Comparison of ENCODE assay signal across 9 mouse cellular contexts in the genomic region with DNA sequence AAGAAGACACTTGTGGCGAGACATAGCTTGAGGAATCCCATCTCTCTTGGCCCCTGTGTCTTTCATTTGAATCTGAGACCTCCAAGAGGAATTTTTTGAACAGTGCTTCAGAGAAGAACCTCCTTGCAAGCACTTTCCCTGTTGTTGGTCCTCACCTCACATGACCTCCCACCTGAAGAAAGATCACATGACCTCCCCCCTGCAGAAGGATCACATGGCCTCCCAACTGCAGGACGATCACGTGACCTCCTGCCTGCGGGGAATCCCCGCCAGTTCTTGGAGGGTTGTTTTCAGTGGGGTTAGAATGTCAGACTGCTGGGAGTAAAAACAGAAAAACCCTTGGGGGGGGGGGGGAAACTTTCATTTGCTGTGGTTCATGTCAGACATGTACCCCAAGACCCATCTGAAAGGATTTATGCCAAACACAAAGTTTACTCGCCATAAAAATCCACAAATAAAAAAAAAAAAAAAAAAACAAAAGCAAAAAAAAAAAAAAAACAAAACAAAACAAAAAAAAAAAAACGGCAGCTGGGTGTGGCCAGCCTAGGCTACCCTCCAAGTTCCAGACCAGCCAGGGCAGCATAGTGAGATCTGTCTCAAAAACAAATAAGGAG.
DNase-seq lines count a peak whose midpoint lies in the region; ATAC-seq lines count a peak whose summit lies in the region.
"Had no signal": no experiment of that assay in that cellular context is flagged by ENCODE, and none has a peak within 500 bp of the region (broad histone marks: within the 10 kb centered on the region; RNA-seq: fewer than 3 reads in every experiment).

No protein-coding gene starts in this region.

- no peaks in the 10 kb centered on the region for H3K36me3 ChIP-seq in forebrain, embryonic 11.5 days (ENCODE audit: control insufficient read depth, insufficient read depth, low read length)
- H3K36me3 ChIP-seq in forebrain, embryonic 14.5 days (ENCODE audit: control insufficient read depth, insufficient read depth, low read length): no peaks in the 10 kb centered on the region
- no peaks in the 10 kb centered on the region for H3K36me3 ChIP-seq in forebrain, embryonic 16.5 days (ENCODE audit: control insufficient read depth, insufficient read depth)
- H3K36me3 ChIP-seq: heart, embryonic 15.5 days had no signal

- no peaks in the 10 kb centered on the region for H3K27me3 ChIP-seq in forebrain, embryonic 11.5 days (ENCODE audit: control insufficient read depth, insufficient read depth, low read length)
- H3K27me3 ChIP-seq in forebrain, embryonic 14.5 days (replicated peaks; ENCODE audit: control insufficient read depth, insufficient read depth, low read length): no peaks in the 10 kb centered on the region
- 0 out of 2 replicates have a peak, but pooled peaks cover 2% of the 10 kb centered on the region for H3K27me3 ChIP-seq in forebrain, embryonic 16.5 days (replicated peaks; ENCODE audit: control insufficient read depth, insufficient read depth, low read length)
- H3K27me3 ChIP-seq: heart, embryonic 15.5 days had no signal

- H3K9me3 ChIP-seq in forebrain, embryonic 11.5 days (ENCODE audit: control insufficient read depth, low read length): no peaks in the 10 kb centered on the region
- H3K9me3 ChIP-seq in forebrain, embryonic 14.5 days (replicated peaks; ENCODE audit: control insufficient read depth, low read length): no peaks in the 10 kb centered on the region
- H3K9me3 ChIP-seq in forebrain, embryonic 16.5 days (ENCODE audit: control insufficient read depth, low read length): no peaks in the 10 kb centered on the region
- H3K9me3 ChIP-seq: heart, embryonic 15.5 days had no signal

- H3K4me3 ChIP-seq in forebrain, embryonic 11.5 days (ENCODE audit: low read depth, low read length): no peak overlapping the region
- H3K4me3 ChIP-seq in forebrain, embryonic 14.5 days (ENCODE audit: low read depth, low read length): no peak overlapping the region
- no peak overlapping the region for H3K4me3 ChIP-seq in forebrain, embryonic 16.5 days (replicated peaks; ENCODE audit: low read length)
- H3K4me3 ChIP-seq: heart, embryonic 15.5 days had no signal

- no peak overlapping the region for H3K9ac ChIP-seq in forebrain, embryonic 11.5 days (ENCODE audit: low read length)
- no peak overlapping the region for H3K9ac ChIP-seq in forebrain, embryonic 14.5 days (ENCODE audit: low read length)
- H3K9ac ChIP-seq in forebrain, embryonic 16.5 days (replicated peaks; ENCODE audit: low read depth, low read length): no peak overlapping the region
- H3K9ac ChIP-seq: heart, embryonic 15.5 days had no signal

- H3K27ac ChIP-seq in forebrain, embryonic 11.5 days (ENCODE audit: low read depth, low read length): no peak overlapping the region
- no peak overlapping the region for H3K27ac ChIP-seq in forebrain, embryonic 14.5 days (ENCODE audit: low read depth, low read length)
- no peak overlapping the region for H3K27ac ChIP-seq in forebrain, embryonic 16.5 days (ENCODE audit: low read length)
- H3K27ac ChIP-seq: heart, embryonic 15.5 days had no signal

- H3K4me1 ChIP-seq in forebrain, embryonic 11.5 days (replicated peaks; ENCODE audit: control insufficient read depth, insufficient read depth, low read length): no peaks in the 10 kb centered on the region
- H3K4me1 ChIP-seq in forebrain, embryonic 14.5 days (ENCODE audit: control insufficient read depth, insufficient read depth, low read length): no peaks in the 10 kb centered on the region
- H3K4me1 ChIP-seq in forebrain, embryonic 16.5 days (replicated peaks; ENCODE audit: control insufficient read depth, insufficient read depth, low read length): peaks cover 2% of the 10 kb centered on the region; the same call in 1 of the 2 replicates
- H3K4me1 ChIP-seq: heart, embryonic 15.5 days had no signal

- DNase-seq in forebrain, embryonic 11.5 days (ENCODE audit: low spot score): peak; percentile 71
- DNase-seq in forebrain, embryonic 14.5 days (ENCODE audit: low spot score): no peak
- DNase-seq in T-cell, adult 2 months (ENCODE audit: low spot score): peak; percentile 56
- DNase-seq in kidney, adult 9 months: peak; percentile 66
- DNase-seq in naive thymus-derived CD4-positive, alpha-beta T cell, adult 2 months (ENCODE audit: low read depth): peak; percentile 46
- DNase-seq in urinary bladder, postnatal 36 days (ENCODE audit: low spot score in 2 of 2): no peak
- DNase-seq in right cerebral cortex, adult 18-20 months: no peak

- 27% methylated on average over 7 of the region's 7 CpGs for WGBS in forebrain, embryonic 11.5 days
- WGBS in forebrain, embryonic 14.5 days: 30% methylated on average over 7 of the region's 7 CpGs
- 29% methylated on average over 7 of the region's 7 CpGs for WGBS in forebrain, embryonic 16.5 days

- no peak overlapping the region for H3K4me2 ChIP-seq in forebrain, embryonic 11.5 days (ENCODE audit: low read depth, low read length, severe bottlenecking)
- no peak overlapping the region for H3K4me2 ChIP-seq in forebrain, embryonic 14.5 days (ENCODE audit: low read length)
- H3K4me2 ChIP-seq in forebrain, embryonic 16.5 days (ENCODE audit: low read length): no peak overlapping the region
- H3K4me2 ChIP-seq: heart, embryonic 15.5 days had no signal

- no peak for ATAC-seq in forebrain, embryonic 11.5 days (replicated peaks; ENCODE audit: low FRiP score)
- no peak for ATAC-seq in forebrain, embryonic 14.5 days
- no peak for ATAC-seq in forebrain, embryonic 16.5 days

Comparison
In these comparisons a context has a peak if more than half of its experiments do, and no peak if none do; other contexts are left out.
1. DNase-seq: peak in forebrain, embryonic 11.5 days (single experiment), T-cell, adult 2 months (single experiment), kidney, adult 9 months (single experiment) and naive thymus-derived CD4-positive, alpha-beta T cell, adult 2 months (single experiment); none in forebrain, embryonic 14.5 days (single experiment), urinary bladder, postnatal 36 days (0 of 2) and right cerebral cortex, adult 18-20 months (single experiment).